Mouse (Mus musculus) ES-Bruce4 (cell line): ENCODE data around the gene Ttc28. TPM values are rescaled to one million over a fixed set of nuclear protein-coding genes. Genes with fewer than 3 reads are reported as not detected.

Source experiments
- H3K27ac ChIP-seq: 2 replicates; pipeline ENCODE4 v1.5.1; 2012; ENCODE audit warnings: low read length, inconsistent platforms; ENCODE audit not compliant: insufficient read depth
- H3K27me3 ChIP-seq: 2 replicates; pipeline ENCODE4 v1.6.1; 2012; ENCODE audit warnings: mild to moderate bottlenecking, low read length, inconsistent platforms; ENCODE audit not compliant: control insufficient read depth, poor library complexity, insufficient read depth, severe bottlenecking
- H3K36me3 ChIP-seq: 2 replicates; pipeline ENCODE4 v1.6.1; 2012; ENCODE audit warnings: inconsistent platforms, mild to moderate bottlenecking, low read length, moderate library complexity; ENCODE audit not compliant: control insufficient read depth, poor library complexity, insufficient read depth, severe bottlenecking
- H3K4me1 ChIP-seq: one replicate; pipeline ENCODE4 v1.8.1; 2011; ENCODE audit warnings: low read length; ENCODE audit not compliant: control insufficient read depth, insufficient read depth
- H3K4me3 ChIP-seq: 2 replicates; pipeline ENCODE4 v1.5.1; 2011; ENCODE audit warnings: low read depth, mild to moderate bottlenecking, low read length
- H3K9ac ChIP-seq: 2 replicates; pipeline ENCODE4 v1.6.1; 2012; ENCODE audit warnings: low read depth, mild to moderate bottlenecking, inconsistent platforms; ENCODE audit not compliant: poor library complexity, severe bottlenecking
- H3K9me3 ChIP-seq: replicated peaks from 2 replicates; pipeline ENCODE4 v1.6.1; 2012; ENCODE audit warnings: mild to moderate bottlenecking, low read length, inconsistent platforms; ENCODE audit not compliant: control insufficient read depth, poor library complexity, insufficient read depth, severe bottlenecking
- CTCF ChIP-seq: IDR thresholded peaks from one replicate; pipeline ENCODE4 v1.8.1; 2011; ENCODE audit warnings: low read depth, low read length
- EP300 ChIP-seq: IDR thresholded peaks from 2 replicates; pipeline ENCODE4 v1.6.1; 2011; ENCODE audit warnings: low read depth, low read length; ENCODE audit not compliant: insufficient read depth
- POLR2A ChIP-seq: IDR thresholded peaks from one replicate; pipeline ENCODE4 v1.8.1; 2011; ENCODE audit warnings: low read length; ENCODE audit not compliant: insufficient read depth
- polyA plus RNA-seq: library from polyadenylated mRNA; stranded (reverse); fragments of >200 nt; gene quantifications from 2 replicates; pipeline ENCODE4 v1.2.4, GENCODE M21; 2011; ENCODE audit warnings: low read depth; ENCODE audit not compliant: missing spikeins, insufficient read depth, insufficient read length

The Ttc28 gene
- polyA plus RNA-seq, 1 experiment = 2.5 TPM

DNA sequence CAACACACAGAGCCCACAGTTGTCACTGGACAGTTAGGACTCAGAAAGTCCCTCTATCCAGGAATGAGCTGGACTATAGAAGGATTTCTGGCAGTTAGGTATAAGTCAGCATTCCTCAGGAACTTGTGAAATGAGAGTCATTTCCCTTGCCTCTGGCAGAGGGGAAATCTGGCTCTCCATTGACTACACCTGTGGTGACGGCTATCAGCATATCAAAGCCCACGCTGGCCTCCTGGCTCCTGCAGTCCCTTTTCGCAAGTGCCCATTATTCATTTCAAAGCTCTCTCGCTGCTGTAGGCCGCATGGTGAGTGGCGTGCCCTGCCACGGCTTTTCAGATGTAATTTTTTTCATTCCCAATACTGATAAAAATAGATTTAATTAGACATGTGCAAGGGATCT, 164.6 kb downstream of the Ttc28 start:
- Histone ChIP-seq H3K36me3 (no peaks in the 10 kb centered on the region), H3K4me1 (peaks cover 3% of the 10 kb centered on the region), H3K9me3 (no peaks in the 10 kb centered on the region), H3K27ac (no peak overlapping the region), H3K9ac (no peak overlapping the region), H3K27me3 (0 out of 2 replicates have a peak, but pooled peaks cover 1% of the 10 kb centered on the region), H3K4me3 (no peak overlapping the region)
- TF ChIP-seq EP300 = peak; percentile 89
- no peak for TF ChIP-seq CTCF
- no peak for TF ChIP-seq POLR2A

DNA sequence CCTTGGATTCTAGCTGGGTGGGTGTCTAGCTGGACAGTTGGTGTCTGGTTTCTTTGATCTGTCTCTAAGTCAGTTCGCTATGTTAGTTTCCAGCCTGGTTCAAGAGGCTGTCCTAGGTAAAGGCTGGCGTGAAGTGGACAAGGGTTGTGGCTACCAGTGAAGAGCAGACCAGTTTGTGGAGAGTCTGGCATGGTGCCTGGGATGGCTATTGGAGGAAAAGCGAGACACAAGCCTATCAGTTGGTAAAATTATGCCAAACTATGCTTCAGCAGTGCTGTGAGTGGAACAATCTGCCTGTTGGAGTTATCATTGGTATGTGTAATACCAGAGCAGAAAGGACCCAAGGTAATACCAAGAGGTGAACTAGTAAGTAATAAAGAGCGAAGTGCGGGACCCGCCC, 166.8 kb downstream of the Ttc28 start:
- peaks cover 3% of the 10 kb centered on the region for H3K4me1 ChIP-seq
- H3K27ac ChIP-seq = no peak overlapping the region
- H3K27me3 ChIP-seq = 0 out of 2 replicates have a peak, but pooled peaks cover 1% of the 10 kb centered on the region
- no peaks in the 10 kb centered on the region for H3K36me3 ChIP-seq
- no peak overlapping the region for H3K4me3 ChIP-seq
- TF ChIP-seq POLR2A (no peak), CTCF (no peak), EP300 (no peak)
- no peaks in the 10 kb centered on the region for H3K9me3 ChIP-seq
- H3K9ac ChIP-seq = no peak overlapping the region

DNA sequence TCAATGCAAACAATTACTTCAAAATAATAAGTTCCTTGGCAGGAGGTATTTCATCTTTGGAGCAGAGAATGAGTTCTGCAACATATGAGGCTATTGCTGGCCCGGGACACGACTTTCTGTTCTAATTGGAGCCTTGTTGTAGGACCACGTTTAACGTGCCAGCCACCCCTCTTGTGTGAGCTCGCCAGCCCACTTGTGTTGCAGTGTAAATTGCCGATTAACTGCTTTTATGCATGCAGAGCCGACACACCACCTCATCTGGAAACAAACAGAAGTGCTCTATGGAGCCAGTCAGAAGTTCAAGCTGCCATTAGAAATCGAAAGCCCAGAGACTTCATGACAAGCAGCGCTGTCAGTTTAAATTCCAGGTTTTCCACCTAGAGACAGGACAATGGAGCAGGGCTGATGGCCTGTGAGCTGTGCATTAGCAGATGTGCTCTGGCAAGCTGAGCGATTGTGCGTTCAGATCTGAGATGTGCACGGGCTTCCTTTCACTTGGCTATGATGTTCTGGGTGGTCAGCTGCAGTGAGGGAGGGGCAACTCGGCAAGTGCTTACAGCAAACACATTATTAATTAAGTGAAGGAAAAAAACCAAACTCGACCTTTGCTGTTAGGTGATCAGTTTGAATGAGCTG, 167.4 kb downstream of the Ttc28 start:
- Histone ChIP-seq H3K36me3 (no peaks in the 10 kb centered on the region), H3K27ac (no peak overlapping the region), H3K4me1 (peaks cover 3% of the 10 kb centered on the region), H3K9ac (no peak overlapping the region), H3K27me3 (0 out of 2 replicates have a peak, but pooled peaks cover 1% of the 10 kb centered on the region), H3K4me3 (no peak overlapping the region), H3K9me3 (no peaks in the 10 kb centered on the region)
- TF ChIP-seq CTCF (no peak), POLR2A (no peak), EP300 (no peak)

DNA sequence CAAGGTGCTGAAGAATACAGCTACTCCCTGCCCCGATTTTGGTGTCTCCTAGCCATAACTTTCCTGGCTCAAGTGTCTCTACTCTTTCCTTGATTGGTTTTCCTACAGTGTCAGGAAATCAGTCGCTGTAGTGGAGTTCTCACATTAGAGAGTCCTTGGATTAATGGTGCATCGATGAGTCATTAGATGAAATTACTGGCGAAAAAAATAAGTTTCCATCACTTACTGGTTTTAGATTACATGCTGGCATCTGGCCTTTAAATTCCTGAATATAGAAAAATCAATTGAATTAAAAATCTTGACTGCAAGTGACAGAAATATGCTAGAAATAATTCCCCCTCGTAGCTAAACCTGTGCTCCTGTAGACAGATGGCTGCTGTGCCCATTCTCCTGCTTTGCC, 168.4 kb downstream of the Ttc28 start:
- Histone ChIP-seq H3K4me1 (peaks cover 3% of the 10 kb centered on the region), H3K9me3 (no peaks in the 10 kb centered on the region), H3K36me3 (no peaks in the 10 kb centered on the region), H3K27ac (no peak overlapping the region), H3K4me3 (no peak overlapping the region), H3K9ac (no peak overlapping the region), H3K27me3 (0 out of 2 replicates have a peak, but pooled peaks cover 1% of the 10 kb centered on the region)
- no peak for TF ChIP-seq POLR2A
- no peak for TF ChIP-seq CTCF
- TF ChIP-seq EP300 = no peak

DNA sequence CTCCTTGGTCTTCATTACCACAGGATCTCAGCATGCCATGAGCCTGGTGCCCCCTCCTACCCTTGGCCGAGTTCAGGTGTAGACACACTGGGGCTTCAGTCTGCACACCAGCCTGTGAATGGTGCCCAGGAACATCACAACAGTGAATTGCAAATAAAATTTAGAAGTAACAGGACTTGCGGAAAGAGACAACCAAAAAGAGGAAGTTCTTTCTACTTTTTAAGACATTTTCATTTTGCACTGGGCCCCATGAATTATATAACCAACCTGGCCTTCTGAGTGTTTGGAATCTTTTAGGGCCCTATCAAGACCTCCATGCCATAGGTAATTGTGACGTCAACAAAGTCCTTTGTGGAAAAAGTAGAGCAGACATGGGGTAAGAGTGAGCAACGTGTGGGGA, 170.0 kb downstream of the Ttc28 start:
- no peak for TF ChIP-seq CTCF
- TF ChIP-seq EP300 = no peak
- no peak for TF ChIP-seq POLR2A
- H3K27ac ChIP-seq = no peak overlapping the region
- no peak overlapping the region for H3K4me3 ChIP-seq
- no peak overlapping the region for H3K9ac ChIP-seq
- 0 out of 2 replicates have a peak, but pooled peaks cover 1% of the 10 kb centered on the region for H3K27me3 ChIP-seq
- H3K9me3 ChIP-seq = no peaks in the 10 kb centered on the region
- H3K36me3 ChIP-seq = no peaks in the 10 kb centered on the region
- H3K4me1 ChIP-seq = peaks cover 2% of the 10 kb centered on the region

DNA sequence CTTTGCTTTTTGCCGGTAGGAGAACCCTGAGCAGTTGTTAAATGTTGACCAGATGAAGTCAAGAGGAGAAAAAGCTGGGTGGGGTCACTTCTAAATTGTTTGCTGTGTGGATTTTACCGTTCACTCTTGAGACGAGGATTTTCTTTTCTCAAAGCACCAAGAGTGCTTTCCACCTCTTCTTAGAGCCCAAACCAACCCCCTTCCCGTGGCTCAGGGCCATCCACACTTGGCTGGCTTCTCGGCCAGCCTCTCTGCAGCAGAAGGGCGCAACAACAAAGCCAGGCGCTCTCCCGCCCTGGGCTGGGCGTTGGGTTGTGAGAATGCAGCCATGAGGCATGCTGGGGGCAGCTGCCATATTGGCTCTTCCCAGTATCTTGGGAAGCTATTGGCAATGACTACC, 170.5 kb downstream of the Ttc28 start:
- H3K4me1 ChIP-seq = no peaks in the 10 kb centered on the region

More for the DNA sequence above, 170.5 kb downstream of the Ttc28 start:
- TF ChIP-seq CTCF (no peak), POLR2A (no peak), EP300 (no peak)
- Histone ChIP-seq H3K36me3 (no peaks in the 10 kb centered on the region), H3K9ac (no peak overlapping the region), H3K4me3 (no peak overlapping the region), H3K27me3 (0 out of 2 replicates have a peak, but pooled peaks cover 1% of the 10 kb centered on the region), H3K9me3 (no peaks in the 10 kb centered on the region), H3K27ac (no peak overlapping the region)
